In the genomic region with DNA sequence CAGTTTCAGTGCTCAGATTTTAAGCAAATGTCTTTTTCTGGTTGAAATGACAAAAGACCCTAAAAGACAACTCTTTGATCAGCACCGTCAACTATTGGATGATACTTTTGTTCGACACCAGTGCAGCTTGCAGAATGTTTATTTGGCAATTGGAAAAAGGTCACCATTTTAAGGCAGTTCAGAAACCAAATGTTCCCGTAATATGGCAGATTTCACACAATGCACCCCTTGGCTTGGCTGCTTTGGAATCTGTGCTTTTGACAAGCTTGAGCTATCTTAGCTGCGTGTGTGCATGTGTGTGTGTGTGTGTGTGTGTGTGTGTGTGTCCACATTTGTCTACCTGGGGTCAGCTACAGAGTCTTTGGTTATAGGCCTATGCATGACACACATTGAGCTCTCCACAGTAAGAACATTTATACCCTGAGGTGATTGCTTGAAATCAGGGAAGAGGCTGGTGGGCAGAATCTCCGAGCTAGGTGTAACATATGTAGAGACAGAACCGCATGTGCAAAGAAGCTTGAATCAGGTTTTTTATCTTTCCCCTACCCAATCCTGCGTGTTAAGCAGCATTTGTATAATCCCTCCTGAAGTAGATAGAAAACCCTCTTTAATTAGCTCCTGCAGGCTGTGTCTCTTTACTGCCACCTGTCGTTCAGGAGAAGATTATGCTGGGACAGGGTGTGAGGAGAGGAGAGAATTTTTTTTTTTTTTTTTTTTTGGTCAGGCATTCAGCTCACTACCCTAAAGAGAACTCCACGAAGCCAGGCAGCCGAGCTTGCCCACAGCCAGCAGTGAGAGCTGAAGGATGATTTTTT, we compare ENCODE assay signal across 11 mouse cellular contexts.
A peak's percentile ranks its signal among the peaks of the same experiment; 100 is the strongest.
DNase-seq lines count a peak whose midpoint lies in the region; ATAC-seq and TF ChIP-seq lines count a peak whose summit lies in the region.
"Had no signal": no experiment of that assay in that cellular context is flagged by ENCODE, and none has a peak within 500 bp of the region (broad histone marks: within the 10 kb centered on the region; RNA-seq: fewer than 3 reads in every experiment).

No protein-coding gene starts in this region.

- no peaks in the 10 kb centered on the region for H3K36me3 ChIP-seq in liver, embryonic 14.5 days (replicated peaks; ENCODE audit: control insufficient read depth, insufficient read depth, low read depth)
- no peaks in the 10 kb centered on the region for H3K36me3 ChIP-seq in liver, embryonic 12.5 days
- no peaks in the 10 kb centered on the region for H3K36me3 ChIP-seq in midbrain, postnatal 0 days (ENCODE audit: insufficient read depth, low read length)
- H3K36me3 ChIP-seq: liver, embryonic 13.5 days; stomach, embryonic 15.5 days had no signal

- no peak overlapping the region for H3K9ac ChIP-seq in liver, embryonic 14.5 days (replicated peaks)
- no peak overlapping the region for H3K9ac ChIP-seq in liver, embryonic 12.5 days
- H3K9ac ChIP-seq in midbrain, postnatal 0 days (replicated peaks; ENCODE audit: low read length, poor library complexity, severe bottlenecking), result no peak overlapping the region
- H3K9ac ChIP-seq: liver, embryonic 13.5 days; stomach, embryonic 15.5 days had no signal

- DNase-seq in cerebellum, postnatal 14 days, result peak; percentile 10 to 35
- DNase-seq in cerebellum, postnatal 4 days (ENCODE audit: low spot score in 2 of 2), result no peak
- no peak for DNase-seq in liver, embryonic 14.5 days (ENCODE audit: low read depth in 3 of 3, low spot score in 3 of 3)
- peak; percentile 44 to 48 for DNase-seq in layer of hippocampus, adult 2 months (ENCODE audit: low spot score in 2 of 2)
- peak; percentile 71 for DNase-seq in midbrain, postnatal 0 days (ENCODE audit: low spot score)
- DNase-seq in yolk sac, embryonic 10.5 days (ENCODE audit: low spot score), result no peak
- DNase-seq in spleen, adult 12 weeks (ENCODE audit: low spot score), result no peak
- DNase-seq: liver, embryonic 13.5 days had no signal

- H3K4me3 ChIP-seq in liver, embryonic 14.5 days (ENCODE audit: insufficient read depth in 1 of 2, low read depth in 2 of 2, low read length in 2 of 2), result no peak overlapping the region
- H3K4me3 ChIP-seq in liver, embryonic 12.5 days, result no peak overlapping the region
- H3K4me3 ChIP-seq in layer of hippocampus, adult 2 months, result no peak overlapping the region
- H3K4me3 ChIP-seq in midbrain, postnatal 0 days (ENCODE audit: low read depth, low read length), result no peak overlapping the region
- H3K4me3 ChIP-seq: erythroblast, embryonic 14.5 days; liver, embryonic 13.5 days; stomach, embryonic 15.5 days had no signal

- no peaks in the 10 kb centered on the region for H3K9me3 ChIP-seq in liver, embryonic 14.5 days (ENCODE audit: control insufficient read depth, low read length)
- H3K9me3 ChIP-seq in liver, embryonic 12.5 days (replicated peaks), result no peaks in the 10 kb centered on the region
- H3K9me3 ChIP-seq in midbrain, postnatal 0 days (ENCODE audit: low read length), result no peaks in the 10 kb centered on the region
- H3K9me3 ChIP-seq: liver, embryonic 13.5 days; stomach, embryonic 15.5 days had no signal

- ATAC-seq in liver, embryonic 14.5 days (ENCODE audit: insufficient read depth), result no peak
- no peak for ATAC-seq in liver, embryonic 12.5 days
- peak; percentile 54; the same call in 1 of the 2 replicates for ATAC-seq in midbrain, postnatal 0 days (ENCODE audit: low FRiP score)

- no peak overlapping the region for H3K4me2 ChIP-seq in liver, embryonic 14.5 days (ENCODE audit: low read depth)
- no peak overlapping the region for H3K4me2 ChIP-seq in liver, embryonic 12.5 days
- no peak overlapping the region for H3K4me2 ChIP-seq in midbrain, postnatal 0 days (ENCODE audit: low read depth, low read length, poor library complexity, severe bottlenecking)
- H3K4me2 ChIP-seq: liver, embryonic 13.5 days; stomach, embryonic 15.5 days had no signal

- H3K4me1 ChIP-seq in liver, embryonic 14.5 days (replicated peaks; ENCODE audit: control insufficient read depth in 2 of 2, insufficient read depth in 2 of 2, low read length in 1 of 2), result no peaks in the 10 kb centered on the region
- no peaks in the 10 kb centered on the region for H3K4me1 ChIP-seq in liver, embryonic 12.5 days
- H3K4me1 ChIP-seq in midbrain, postnatal 0 days (ENCODE audit: insufficient read depth, low read length), result no peaks in the 10 kb centered on the region
- H3K4me1 ChIP-seq: liver, embryonic 13.5 days; stomach, embryonic 15.5 days had no signal

- no peak for TF ChIP-seq EP300 in liver, embryonic 14.5 days (IDR thresholded peaks at IDR 0.05; ENCODE audit: low read depth)

- no peak overlapping the region for H3K27ac ChIP-seq in liver, embryonic 14.5 days
- no peak overlapping the region for H3K27ac ChIP-seq in liver, embryonic 12.5 days
- H3K27ac ChIP-seq in layer of hippocampus, adult 2 months, result peak overlapping the region; percentile 89
- H3K27ac ChIP-seq in midbrain, postnatal 0 days (ENCODE audit: low read depth, low read length), result no peak overlapping the region
- H3K27ac ChIP-seq: liver, embryonic 13.5 days; stomach, embryonic 15.5 days had no signal

- 39% methylated on average over 10 of the region's 10 CpGs for WGBS in liver, embryonic 14.5 days (ENCODE audit: insufficient replicate concordance)
- 34% methylated on average over 10 of the region's 10 CpGs for WGBS in liver, embryonic 12.5 days (ENCODE audit: insufficient replicate concordance)
- 34% methylated on average over 10 of the region's 10 CpGs for WGBS in midbrain, postnatal 0 days

- H3K27me3 ChIP-seq in liver, embryonic 14.5 days (ENCODE audit: control insufficient read depth, insufficient read depth, low read length), result no peaks in the 10 kb centered on the region
- H3K27me3 ChIP-seq in liver, embryonic 12.5 days (replicated peaks), result no peaks in the 10 kb centered on the region
- H3K27me3 ChIP-seq in midbrain, postnatal 0 days (ENCODE audit: insufficient read depth, low read length), result no peaks in the 10 kb centered on the region
- H3K27me3 ChIP-seq: liver, embryonic 13.5 days; stomach, embryonic 15.5 days had no signal

- TF ChIP-seq CTCF in liver, embryonic 14.5 days (IDR thresholded peaks at IDR 0.05; ENCODE audit: low read depth), result peak; percentile 44; the same call in 1 of the 2 replicates
- peak; percentile 80 for TF ChIP-seq CTCF in layer of hippocampus, adult 2 months (conservative IDR thresholded peaks at IDR 0.05)
- TF ChIP-seq CTCF in midbrain, postnatal 0 days (IDR thresholded peaks at IDR 0.05), result peak; percentile 82

Comparison
In these comparisons a context has a peak if more than half of its experiments do, and no peak if none do; other contexts are left out.
1. DNase-seq: peak in cerebellum, postnatal 14 days (2 of 2), layer of hippocampus, adult 2 months (2 of 2) and midbrain, postnatal 0 days (single experiment); none in cerebellum, postnatal 4 days (0 of 2), liver, embryonic 14.5 days (0 of 3), yolk sac, embryonic 10.5 days (single experiment) and spleen, adult 12 weeks (single experiment).
2. Peak in every context shown above with its lines, with median percentiles within 50 percentile points of each other: CTCF ChIP-seq.